Mouse (Mus musculus) frontal cortex, adult (tissue): ENCODE measurements around the gene Ttc21a.
A peak's percentile ranks its signal among the peaks of the same experiment; 100 is the strongest.

Experiments
- ATAC-seq: cut with Nextera tagmentation; 2 replicates; pipeline ENCODE4 v1.9.2; 2017; ENCODE audit warnings: mild to moderate bottlenecking, moderate library complexity, mixed read lengths; ENCODE audit not compliant: low TSS enrichment

Gene Ttc21a

GRCm38 (mm10) chr9:119937005-119937773 is at the start of gene Ttc21a, which contains the start of gene Gorasp1:
Gene Ttc21a, plus strand, starts transcription at chr9:119937606.
Gene Gorasp1, minus strand, starts transcription at chr9:119937565.
- peak; percentile 92 for ATAC-seq

GRCm38 (mm10) chr9:119888843-119889246 is 48.6 kb upstream of the Ttc21a start:
- ATAC-seq: no peak

- ATAC-seq: no peak
Observed at GRCm38 (mm10) chr9:119889446-119889845, 48.0 kb upstream of the Ttc21a start.

- ATAC-seq: no peak
Observed at GRCm38 (mm10) chr9:119890692-119891091, 46.7 kb upstream of the Ttc21a start.

GRCm38 (mm10) chr9:119893881-119894280 is 43.5 kb upstream of the Ttc21a start:
- ATAC-seq: no peak

- ATAC-seq: peak; percentile 96
Observed at GRCm38 (mm10) chr9:119894339-119895009, 42.9 kb upstream of the Ttc21a start, which contains the start of gene Wdr48. Gene Wdr48, plus strand, starts transcription at chr9:119894878.

GRCm38 (mm10) chr9:119895040-119895721 is 42.2 kb upstream of the Ttc21a start:
- peak; percentile 29 for ATAC-seq

- ATAC-seq: no peak
Observed at GRCm38 (mm10) chr9:119899446-119899845, 38.0 kb upstream of the Ttc21a start.

GRCm38 (mm10) chr9:119902410-119903151 is 34.8 kb upstream of the Ttc21a start:
- ATAC-seq: peak; percentile 86

GRCm38 (mm10) chr9:119908708-119909107 is 28.7 kb upstream of the Ttc21a start:
- ATAC-seq: no peak

GRCm38 (mm10) chr9:119909931-119910330 is 27.5 kb upstream of the Ttc21a start:
- ATAC-seq: peak; percentile 70

- ATAC-seq: no peak
Observed at GRCm38 (mm10) chr9:119913087-119913838, 24.1 kb upstream of the Ttc21a start.

GRCm38 (mm10) chr9:119919858-119920257 is 17.5 kb upstream of the Ttc21a start:
- ATAC-seq: no peak

GRCm38 (mm10) chr9:119923462-119923861 is 13.9 kb upstream of the Ttc21a start:
- ATAC-seq: no peak

GRCm38 (mm10) chr9:119925120-119925657 is 12.2 kb upstream of the Ttc21a start:
- ATAC-seq: no peak

- no peak for ATAC-seq
Observed at GRCm38 (mm10) chr9:119925729-119926128, 11.7 kb upstream of the Ttc21a start.

- ATAC-seq: no peak
Observed at GRCm38 (mm10) chr9:119926497-119926896, 10.9 kb upstream of the Ttc21a start.

- no peak for ATAC-seq
Observed at GRCm38 (mm10) chr9:119932358-119932757, 5.0 kb upstream of the Ttc21a start.

- no peak for ATAC-seq
Observed at GRCm38 (mm10) chr9:119933675-119934074, 3.7 kb upstream of the Ttc21a start.

- no peak for ATAC-seq
Observed at GRCm38 (mm10) chr9:119938496-119938895, 1.1 kb downstream of the Ttc21a start.

GRCm38 (mm10) chr9:119939646-119940045 is 2.2 kb downstream of the Ttc21a start:
- no peak for ATAC-seq
